Mouse (Mus musculus) CD4-positive, CD25-positive, alpha-beta regulatory T cell, adult 2 months (primary cell): ENCODE results near the gene Eif4e3.

ENCODE experiments used
- DNase-seq: peaks from one replicate; pipeline ENCODE4 v3.0.0-alpha.2; 2012; ENCODE audit warnings: low read depth, low spot score

Eif4e3 gene

GRCm38 (mm10) chr6:99665457-99666317, 884 bp downstream of the Eif4e3 start:
- peak; percentile 61 for DNase-seq

DNA sequence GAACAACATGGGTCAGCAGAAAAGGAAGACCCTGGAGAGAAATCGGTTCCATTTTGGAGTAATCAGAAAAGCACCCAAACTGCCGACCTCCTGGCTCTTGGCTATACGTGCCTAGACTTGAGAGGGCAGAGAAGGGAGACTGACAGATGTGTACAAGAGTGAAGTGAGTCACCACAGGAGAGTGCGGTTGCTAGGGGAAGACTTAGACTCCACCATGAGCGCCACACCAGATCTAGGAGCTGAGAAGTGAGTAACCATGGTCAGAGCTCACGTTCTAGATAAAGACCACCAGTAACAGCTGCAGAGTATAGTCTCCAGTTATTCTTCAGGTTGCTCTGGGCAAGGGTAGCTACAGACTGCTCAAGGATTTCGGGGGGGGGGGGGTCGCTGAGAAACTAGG, 3.3 kb downstream of the Eif4e3 start:
- no peak for DNase-seq

DNA sequence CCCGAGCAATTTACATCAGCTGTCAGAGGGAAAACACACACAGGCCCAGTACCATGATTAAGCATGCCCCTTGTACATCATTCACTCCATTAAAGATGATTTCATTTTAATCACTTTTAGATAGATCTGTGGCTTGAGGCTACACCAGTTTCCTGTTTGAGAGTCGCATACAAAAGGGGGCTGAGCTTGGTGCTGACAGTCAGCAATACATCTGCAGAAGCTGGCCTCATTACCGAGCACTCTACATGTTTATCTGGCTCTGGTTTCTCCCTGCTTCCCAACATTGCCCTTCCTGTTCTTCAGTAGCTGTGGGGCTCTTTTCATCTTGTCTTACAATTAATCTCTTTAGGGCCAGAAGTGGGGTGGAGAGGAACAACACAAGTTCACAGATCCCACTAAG, 6.1 kb downstream of the Eif4e3 start:
- DNase-seq, result peak; percentile 56

DNA sequence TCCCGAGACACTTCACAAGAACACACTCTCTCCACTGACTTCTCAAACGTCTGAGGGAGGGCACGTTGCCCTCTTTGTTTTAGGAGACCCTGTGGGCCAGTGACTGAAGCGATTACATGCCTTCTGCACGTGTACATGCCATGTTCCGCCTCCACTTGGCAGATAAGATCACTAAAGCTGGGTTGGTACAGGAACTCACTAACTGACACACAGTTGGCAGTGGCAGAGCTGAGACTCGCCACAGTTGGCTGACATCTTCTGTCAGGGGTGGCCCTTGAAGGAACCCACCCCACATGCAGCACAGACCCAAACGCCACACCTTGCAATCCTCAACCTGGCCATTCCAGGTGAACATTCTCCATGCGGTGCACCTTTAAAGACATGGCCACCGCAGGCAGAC, 8.0 kb downstream of the Eif4e3 start:
- DNase-seq, result peak; percentile 68

- DNase-seq, result no peak
Observed at GRCm38 (mm10) chr6:99656088-99656487, 10.5 kb downstream of the Eif4e3 start.

GRCm38 (mm10) chr6:99655488-99655887, 11.1 kb downstream of the Eif4e3 start:
- DNase-seq, result peak; percentile 77

DNA sequence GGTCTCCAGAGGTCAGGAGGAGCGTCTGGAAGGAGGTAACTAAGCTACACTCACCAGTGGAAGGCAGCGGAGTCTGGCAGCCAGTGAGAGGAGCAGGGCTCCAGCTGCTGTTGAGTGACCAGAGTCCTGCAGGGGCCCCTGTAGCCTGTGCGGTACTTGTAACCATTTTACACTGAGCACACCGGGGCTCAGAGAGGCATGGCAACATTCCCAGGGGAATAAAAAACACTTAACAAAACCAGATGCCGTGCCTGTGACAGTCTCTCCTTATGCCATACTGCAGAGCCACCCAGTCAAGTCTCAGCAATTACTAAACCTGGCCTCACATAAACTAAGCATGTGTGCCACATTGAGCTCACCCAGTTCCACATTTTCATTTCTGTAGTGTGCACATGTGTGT, 12.2 kb downstream of the Eif4e3 start:
- no peak for DNase-seq

DNA sequence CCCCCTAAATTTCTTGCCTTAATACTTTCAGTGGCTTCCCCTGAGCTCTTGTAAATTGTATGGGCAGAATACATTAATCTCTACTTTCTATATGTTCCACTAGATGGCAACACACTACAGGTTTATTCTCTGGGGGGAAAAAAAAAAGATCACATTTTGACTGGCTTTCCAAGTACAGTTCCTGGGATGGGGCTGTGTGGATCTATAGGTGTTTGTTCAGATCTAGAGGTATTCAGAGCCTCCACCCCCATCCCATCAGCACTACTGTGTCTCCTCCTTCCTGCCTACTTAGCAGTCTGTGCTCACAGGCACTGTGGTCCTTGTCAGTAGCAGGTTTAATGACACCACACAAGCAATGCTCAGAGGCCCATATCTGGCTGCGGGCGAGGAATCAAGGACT, 14.2 kb downstream of the Eif4e3 start:
- peak; percentile 25 for DNase-seq

DNA sequence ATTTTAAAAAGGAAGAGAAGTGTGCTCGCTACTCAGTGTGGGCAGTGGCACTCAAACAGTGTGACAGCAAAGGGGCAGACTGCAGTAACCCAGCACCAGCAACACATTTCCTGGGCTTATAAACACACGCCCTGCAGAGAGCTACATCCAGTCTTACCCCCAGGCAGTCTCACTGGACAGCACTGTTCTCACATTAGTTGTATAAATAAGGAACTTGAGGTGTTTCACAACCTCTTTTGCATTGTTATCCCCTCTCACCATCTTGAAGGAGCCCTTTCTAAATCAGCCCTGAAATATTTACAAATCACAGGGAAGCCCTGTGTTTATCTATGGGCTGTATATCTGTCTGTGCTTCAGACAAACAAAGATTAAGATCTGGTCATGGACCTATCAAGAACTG, 17.3 kb downstream of the Eif4e3 start:
- no peak for DNase-seq

GRCm38 (mm10) chr6:99646344-99646743, 20.2 kb downstream of the Eif4e3 start:
- DNase-seq, result peak; percentile 84

DNA sequence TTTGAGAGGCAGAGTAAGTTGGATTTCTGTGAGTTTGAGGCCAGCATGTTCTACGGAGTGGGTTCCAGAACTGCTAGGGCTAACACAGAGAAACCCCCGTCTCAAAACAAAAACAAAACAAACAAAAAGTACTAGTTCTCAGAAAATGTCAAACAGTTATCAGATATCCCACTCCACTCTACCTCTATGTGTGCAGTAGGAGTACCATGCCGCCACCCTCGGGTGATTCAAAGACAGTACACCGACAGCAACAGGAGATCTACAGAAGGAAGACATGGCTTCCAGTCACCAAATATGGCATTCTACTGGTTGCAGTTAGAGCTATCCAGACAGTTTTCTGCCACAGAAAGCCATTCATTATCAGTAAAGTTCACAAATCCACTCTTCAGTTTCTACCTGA, 21.7 kb downstream of the Eif4e3 start:
- DNase-seq, result peak; percentile 78

GRCm38 (mm10) chr6:99644386-99644785, 22.2 kb downstream of the Eif4e3 start:
- peak; percentile 32 for DNase-seq

GRCm38 (mm10) chr6:99643439-99644199, 23.0 kb downstream of the Eif4e3 start:
- peak; percentile 63 for DNase-seq

DNA sequence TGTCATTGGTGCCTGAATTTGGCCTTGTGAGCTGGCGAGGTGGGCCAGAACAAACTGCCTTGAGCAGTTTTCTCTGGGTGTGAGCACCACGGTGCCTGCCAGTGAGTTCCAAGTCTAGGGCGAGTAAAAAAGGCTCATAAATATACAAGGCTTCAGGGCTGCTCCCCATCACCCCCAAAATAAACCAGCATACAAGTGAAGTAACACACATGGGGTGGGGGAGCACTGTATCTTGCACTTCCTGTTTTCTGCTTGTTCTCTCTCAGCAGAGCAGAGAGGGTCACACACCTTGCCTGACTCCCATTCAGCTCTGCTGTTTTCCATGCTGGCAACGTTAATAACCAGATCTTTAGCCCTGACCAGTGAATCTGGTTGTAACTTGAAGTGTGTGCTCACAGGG, 29.1 kb downstream of the Eif4e3 start:
- DNase-seq, result peak; percentile 19

DNA sequence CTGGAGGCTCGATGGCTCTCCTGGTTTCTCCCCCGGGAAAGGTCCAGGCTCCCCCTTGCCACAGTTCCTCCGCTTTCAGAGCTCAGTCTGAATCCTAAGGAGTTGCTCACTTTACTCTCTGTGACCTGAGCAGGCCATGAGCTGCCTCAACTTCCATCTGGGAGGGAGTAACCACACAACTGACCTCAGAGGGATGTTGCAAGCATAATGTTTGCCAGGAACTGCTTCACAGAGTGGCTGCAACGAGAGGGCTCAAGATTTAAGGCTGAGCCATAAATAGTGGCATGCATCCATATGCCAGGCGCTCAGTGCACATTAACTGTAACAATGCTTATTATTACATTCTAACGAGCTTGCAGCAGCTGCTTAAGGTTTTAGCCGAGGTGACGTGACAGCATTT, 29.8 kb downstream of the Eif4e3 start:
- DNase-seq, result no peak

DNA sequence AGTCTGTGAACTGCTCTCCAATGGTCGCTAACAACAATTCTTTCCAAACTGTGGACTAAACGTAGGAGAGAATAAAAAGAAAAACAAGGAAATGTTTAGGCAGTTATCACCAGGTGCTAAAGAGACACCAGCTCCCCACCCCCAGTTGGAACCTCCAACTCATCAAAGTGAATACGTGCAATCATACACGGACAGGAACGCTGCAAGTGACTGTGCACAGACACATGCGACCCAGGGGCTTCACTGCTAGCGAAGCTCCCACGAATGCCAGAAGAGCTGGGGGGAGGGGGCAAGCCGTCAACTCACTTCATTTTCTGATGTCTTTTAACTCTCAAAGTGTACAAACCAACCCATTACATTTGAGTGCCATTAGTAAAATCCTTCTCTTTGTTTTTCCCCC, 30.4 kb downstream of the Eif4e3 start:
- DNase-seq, result no peak

GRCm38 (mm10) chr6:99632121-99632980, 34.2 kb downstream of the Eif4e3 start:
- no peak for DNase-seq

- DNase-seq, result no peak
Observed at GRCm38 (mm10) chr6:99631637-99632036, 34.9 kb downstream of the Eif4e3 start.

DNA sequence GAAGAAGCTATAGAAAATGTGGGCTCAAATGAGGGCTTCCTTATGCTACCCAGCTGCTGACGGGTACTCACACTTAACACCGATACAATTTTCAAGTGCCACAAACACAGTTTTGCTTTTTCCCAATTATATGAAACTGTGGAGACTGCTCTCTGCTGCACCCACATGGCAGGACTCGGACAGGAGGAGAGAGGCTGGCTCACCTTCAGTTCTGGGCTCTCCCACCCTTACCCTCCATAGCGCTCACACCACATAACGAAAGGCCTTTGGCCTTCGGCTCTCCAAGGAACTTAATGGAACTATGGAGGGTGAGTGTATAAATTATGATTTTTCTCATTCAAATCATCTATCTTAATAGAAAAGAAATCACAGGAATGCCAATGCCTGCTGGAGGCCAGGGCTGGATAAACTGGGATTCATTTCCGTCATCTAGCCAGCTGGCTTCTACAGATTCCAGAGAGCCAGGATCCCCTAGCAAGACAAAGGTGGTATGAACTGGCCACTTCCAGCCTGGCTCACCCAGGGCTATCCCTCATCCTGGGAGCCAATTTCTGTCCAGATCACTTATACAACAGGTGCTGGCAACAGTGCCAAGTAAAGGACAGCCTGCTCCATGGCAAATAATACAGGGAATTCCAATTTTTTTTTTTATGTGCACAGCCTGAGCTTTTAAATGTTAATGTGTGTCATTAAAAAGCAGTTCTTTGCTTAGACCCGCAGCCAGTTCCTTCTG, 36.7 kb downstream of the Eif4e3 start:
- DNase-seq, result no peak

DNA sequence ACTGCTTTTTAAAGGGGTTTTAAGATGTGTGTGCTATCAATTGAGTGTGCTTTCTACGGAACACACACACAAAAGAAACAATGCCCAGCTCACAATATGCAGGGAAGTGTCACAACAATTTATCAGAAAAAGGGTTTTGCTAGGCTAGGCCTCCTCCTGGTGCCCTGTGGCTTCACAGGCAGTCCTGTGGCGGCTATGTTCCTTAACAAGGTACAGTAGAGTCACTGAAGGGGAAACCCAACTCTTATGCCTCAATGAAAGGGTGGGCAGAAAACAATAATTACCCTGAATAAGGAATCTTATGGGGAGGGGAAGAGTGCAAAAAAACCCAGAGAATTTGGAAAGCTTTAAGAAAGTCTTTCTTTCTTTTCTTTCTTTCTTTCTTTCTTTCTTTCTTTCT, 40.2 kb downstream of the Eif4e3 start:
- no peak for DNase-seq

DNA sequence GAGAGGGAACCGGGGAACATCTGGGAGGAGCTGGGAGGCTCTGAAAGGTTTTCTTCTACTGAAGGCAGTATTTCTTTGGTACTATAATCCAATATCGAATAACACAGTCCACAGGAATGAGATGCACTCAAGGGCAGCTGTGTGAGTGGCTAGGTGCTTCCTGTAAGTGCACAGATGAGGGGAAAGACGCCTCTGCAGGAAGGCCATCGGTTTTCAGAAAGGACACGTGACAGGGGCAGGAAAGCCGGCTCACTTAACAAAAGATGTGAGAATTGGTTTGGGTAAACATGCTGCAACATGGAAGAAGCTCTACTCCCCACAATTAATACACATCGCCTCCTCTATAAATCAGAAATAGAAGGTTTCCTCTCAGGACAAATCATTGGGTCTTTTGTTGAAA, 40.8 kb downstream of the Eif4e3 start:
- no peak for DNase-seq
